Mouse (Mus musculus) left cerebral cortex, adult 18-20 months (tissue): ENCODE measurements around the gene Tox2. TPM values are rescaled to one million over a fixed set of nuclear protein-coding genes. Genes with fewer than 3 reads are reported as not detected.

Experiments used
- DNase-seq, 2 experiments: peaks; one replicate each; pipeline ENCODE4 v3.0.0; 2021 to 2022; ENCODE audit warnings: low spot score in 2 of 2, mixed read lengths in 1 of 2
- total RNA-seq, 2 experiments: library from RNA; stranded (reverse); gene quantifications; 2 replicates each; pipeline ENCODE4 v1.2.3; 2021

The Tox2 gene
- total RNA-seq, 2 experiments from 2014 or later, result 28.0 to 32.5 TPM

DNA sequence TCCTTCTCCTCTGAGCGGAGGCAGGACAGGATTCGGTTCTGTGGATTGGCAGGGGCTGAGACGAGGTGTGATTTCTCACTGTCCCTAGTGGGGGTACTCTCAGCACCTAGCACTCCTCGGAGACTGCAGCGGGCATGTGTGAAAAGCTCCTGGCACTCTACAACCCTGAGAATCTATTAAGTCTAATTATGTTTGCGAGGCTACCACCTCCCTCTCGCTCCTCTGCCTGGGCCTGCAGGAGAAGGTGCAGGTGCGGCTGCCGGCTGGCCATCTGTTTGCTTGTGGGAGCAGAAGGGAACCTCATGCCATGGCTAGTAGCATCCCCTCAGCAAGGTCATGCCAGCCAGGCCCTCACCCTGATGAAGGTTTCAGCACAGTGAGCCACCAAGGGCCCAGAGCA lies 100.1 kb downstream of the Tox2 start:
- no peak for DNase-seq

DNA sequence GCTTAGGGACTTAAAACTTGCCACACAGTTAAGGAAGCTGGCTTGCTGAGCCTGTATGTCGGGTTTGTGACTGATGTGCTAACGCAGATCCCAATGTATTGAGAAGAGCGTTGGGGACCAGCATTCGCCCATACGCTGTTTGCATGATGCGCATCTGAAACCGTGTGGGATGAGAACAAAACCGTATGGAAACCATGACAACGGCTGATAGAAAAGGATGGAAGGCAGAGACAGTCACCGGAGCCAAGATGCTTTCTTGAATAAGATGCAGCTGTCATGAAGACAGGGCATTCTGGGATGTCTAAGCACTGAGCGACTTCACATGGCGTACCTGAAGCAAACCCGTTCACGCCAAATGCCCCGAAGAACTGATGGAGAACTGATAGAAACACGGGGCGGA lies 106.5 kb downstream of the Tox2 start:
- DNase-seq, result peak in 1 of 2 experiments; percentile 43

DNA sequence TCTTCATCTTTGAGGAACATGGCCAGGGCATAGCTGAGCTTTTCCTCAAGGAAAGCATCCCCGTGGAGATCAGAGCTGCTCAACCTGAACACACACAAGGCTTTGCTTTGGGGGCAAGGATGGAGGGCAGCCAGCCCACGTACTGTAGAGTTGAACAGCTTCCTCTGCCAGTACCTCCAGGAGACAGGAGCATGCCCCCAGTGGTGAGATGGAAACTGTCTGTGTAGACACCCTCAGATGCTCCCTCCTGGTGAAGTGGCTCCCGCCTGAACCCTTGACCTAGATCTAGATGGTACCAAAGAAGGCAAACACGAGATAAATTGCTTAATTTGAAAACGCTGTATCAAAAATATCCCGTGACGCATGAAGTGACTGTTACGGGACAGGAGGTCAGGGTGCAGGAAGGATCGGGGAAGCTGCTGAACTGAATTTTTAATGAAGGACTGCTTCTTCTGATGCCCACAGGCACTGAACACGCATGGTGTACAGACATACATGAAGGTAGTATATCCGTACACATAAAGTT lies 107.3 kb downstream of the Tox2 start:
- no peak for DNase-seq

DNA sequence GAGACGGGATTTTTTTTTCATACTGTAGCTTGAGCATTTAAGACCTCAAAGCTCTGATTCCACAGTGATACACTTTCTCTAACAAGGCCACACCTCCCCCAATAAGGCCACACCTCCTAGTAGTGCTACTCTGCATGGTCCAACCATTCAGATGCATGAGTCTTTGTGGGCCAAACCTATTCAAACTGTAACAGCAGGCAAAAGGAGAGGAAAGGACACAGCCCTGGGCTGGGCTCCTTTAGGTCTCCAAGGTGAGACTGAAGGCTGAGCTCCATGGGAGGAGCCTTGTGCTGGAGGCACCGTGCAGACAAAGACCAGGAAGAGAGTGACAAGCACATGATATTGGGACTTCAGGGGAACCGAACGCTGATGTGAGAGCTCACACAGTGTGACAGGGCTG lies 114.4 kb downstream of the Tox2 start:
- DNase-seq, result no peak

DNA sequence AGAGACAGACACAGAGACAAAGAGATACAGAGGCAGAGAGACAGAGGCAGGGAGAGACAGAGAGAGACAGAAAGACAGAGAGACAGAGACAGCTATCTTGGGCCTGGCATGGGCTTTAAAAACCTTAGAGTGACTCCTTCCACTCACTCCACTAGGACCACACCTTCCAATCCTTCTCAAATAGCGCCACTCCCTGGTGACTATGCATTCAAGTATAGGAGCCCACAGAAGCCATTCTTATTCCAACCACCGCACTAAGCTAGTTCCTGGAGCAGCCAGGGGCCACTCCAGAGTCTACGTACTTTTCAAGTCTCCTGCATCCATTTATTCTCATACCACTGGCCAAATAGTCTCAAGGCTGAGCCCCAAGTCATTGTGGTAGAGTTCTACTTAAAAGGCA lies 115.9 kb downstream of the Tox2 start:
- DNase-seq, result no peak

DNA sequence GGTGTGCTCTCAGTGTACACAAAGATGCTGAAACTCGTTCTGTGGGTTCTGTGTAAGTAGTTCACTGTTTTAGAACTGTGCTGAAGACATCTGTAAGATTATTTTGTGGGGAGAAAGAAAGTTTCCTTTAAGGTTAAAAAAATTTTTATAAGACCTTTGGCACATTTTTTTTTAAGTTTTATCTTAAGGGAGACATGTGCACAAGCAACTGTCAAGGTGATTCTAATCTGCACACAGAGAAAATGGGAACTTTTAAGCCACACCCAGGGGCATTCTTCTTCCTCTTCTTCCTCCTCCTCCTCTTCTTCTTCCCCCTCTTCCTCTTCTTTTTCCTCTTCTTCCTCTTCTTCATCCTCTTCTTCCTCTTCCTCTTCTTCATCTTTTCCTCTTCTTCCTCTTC lies 120.2 kb downstream of the Tox2 start:
- DNase-seq, result no peak

DNA sequence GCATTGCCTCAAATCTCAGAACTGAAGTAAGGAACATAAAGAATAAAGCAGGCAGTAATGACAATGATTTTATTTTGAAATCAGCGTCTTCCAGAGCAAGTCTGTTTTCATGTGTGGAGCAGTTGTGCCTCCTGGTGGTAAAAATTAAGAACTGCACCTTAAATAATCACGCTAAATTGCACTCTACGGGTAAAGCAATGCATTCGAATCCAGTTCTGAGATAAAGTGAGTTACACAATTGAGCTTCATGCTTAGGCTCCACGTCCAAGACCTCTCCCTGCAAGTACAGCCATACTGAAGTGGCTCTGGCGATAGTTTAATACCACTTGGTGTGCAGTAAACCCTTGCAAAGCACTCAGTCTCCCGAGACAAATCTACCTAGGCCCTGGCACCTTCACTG lies 127.8 kb downstream of the Tox2 start:
- peak; percentile 47 to 54 for DNase-seq

DNA sequence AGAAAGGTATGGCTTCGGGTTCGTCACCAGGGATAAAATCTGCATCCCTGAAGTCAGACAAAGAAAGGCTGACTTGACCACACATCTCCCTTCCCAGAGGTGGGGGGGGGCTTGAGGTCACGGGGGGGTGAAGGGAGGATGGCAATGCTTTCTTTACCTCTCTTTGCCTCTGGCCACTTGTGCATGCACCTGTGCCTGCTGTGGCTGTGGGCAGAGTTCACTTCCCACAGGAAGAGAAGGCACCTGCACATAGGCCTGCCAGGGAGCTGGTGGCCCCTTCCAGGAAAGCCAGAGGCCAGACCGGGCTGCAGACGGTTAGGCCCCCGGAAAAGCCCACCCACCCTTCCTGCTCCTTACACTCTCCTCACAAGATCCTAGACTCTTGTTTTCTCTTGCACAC lies 128.5 kb downstream of the Tox2 start:
- no peak for DNase-seq

DNA sequence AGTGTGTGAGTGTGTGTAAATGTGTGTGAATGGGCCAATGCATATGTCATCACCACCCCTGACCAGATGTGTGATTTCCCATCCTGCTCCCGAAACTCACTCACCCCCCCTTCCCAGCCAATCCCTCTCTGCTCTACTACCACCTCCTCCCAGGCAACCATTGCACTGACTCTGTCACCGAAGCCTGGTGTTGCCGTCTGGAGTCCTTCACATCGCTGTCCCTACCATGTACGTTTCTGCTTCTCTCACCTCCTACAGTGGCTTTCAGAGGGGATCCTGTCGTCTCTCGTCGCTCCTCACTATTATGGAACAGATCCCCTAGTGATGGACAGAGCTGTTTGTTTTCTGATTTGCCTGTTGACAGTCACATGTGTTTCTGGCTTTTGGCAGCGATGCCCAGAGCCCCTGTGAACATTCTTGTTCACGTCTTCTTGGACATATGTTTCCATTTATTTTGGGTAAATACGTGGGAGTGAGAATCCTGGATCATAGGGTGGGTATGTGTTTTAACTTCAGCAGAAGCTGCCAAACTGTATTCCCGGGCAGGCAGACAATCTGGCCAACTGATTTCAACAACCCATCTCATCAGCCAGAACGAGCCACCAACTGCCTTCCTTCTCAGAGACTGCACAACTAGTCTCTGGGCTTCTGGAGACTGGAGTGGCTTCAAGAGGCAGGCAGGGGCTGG lies 129.6 kb downstream of the Tox2 start:
- peak; percentile 34 to 48 for DNase-seq

DNA sequence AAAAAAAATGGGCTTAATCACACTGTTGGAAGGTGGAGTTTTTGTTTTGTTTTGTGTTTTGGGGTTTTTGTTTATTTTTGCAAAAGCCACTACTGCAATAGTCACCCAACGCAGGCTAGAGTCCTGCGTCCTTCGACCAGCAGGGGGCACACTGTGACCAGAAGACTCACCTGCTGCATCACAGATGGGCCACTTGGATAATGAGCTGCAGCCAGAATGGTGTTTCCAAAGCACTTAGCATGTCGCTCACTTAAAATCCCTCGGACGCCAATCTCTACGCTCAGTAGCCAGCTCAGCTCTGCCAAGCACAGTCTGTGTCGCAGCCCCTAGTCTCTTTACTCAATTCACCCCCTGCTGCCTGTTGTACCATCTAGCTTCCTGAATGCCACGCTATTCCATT lies 137.3 kb downstream of the Tox2 start:
- DNase-seq, result peak; percentile 54 to 64

DNA sequence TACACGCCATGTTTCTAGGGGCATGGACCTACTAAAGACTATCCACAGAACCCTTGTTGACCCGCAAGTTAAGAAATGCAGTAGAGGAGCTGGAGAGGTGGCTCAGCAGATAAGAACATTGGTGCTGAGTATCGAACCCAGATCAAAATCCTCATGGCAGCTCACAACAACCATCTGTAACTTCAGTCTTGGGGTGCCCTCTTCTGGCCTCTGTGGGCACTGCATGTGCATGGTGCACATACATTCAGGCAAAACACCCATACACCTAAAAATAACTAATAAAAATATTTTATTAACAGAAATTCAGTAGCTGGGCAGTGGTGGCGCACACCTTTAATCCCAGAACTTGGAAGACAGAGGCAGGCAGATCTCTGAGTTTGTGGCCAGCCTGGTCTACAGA lies 140.7 kb downstream of the Tox2 start:
- DNase-seq, result peak in 1 of 2 experiments; percentile 34

DNA sequence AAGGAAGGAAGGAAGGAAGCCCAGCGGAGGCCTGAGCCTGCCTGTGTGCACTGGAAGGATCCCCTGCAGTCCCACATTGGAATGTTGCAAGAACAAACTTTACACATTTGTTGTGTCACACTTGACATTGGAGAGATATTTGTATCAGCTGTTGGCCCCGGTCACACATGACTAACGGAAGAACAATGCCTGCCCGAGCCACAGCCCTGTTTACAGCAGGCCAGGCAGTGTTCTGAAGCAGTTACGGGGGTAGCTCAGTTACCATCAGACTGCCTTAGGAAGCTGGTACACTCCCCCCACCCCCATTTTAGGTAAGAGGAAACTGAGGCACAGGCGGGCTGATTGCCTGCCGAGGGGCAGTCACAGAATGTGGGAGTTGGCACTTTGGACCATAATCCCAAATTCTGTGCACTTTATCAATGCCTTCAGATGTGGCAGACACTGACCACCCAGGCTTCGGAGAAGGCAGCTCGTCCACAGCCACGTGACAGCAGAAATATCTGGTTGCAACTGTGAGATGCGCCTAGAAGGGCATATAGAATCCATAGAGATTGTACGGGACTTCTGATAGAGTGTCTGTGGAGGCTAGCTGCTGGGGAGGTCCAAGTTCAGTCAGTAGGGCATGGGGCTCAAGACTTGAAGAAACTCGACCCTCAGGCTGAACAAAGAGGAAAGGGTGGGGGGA lies 142.2 kb downstream of the Tox2 start:
- no peak for DNase-seq

DNA sequence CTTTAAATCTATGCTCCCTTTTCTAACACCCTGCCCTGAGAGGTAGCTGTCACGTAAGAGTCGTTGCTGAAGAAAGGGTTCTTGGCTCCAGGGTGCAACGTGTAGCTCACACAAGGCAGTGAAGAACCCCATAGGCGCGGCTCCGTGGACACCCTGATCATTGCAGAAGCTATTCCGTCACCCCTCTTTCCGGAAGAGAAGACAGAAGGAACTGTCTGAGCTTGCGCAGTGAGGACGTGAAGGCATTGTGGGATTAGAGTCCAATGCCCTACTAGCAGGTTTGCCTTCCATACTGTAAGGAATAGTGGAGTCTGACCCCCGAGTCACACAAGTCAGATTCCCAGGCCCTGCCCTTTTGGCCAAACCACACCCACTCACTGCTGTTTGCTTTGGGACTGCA lies 143.6 kb downstream of the Tox2 start:
- no peak for DNase-seq

DNA sequence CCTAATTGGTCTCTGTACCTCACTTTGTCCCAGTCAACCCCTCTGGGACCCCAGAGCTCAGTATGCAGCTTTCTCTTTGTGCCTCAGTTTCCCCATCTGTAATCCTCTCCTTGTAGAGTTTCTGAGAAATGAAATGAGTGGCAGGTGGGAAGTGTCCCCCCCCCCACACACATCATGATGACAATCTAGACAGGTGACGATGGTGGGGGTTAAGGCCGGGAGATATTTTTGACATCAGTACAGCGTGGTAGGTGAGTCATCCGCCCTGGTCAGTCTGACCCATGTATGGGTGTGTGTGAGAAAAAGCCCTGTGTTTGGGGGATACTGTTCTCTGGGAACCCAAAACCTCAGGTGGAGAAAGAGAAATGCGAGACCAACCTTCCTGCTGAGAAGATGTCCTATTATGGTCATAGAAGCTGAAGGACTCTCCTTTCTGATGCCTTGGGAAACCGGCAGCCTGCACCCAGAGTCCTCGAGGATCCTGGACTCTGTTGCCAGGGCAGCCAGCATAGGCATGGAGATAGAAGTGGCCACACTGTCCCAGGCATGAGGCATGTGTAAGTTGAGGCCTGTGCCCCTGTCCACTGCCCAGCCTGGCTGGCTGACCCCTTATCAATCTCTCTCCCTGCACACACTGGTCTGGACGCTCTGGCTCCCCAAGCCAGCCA lies 144.7 kb downstream of the Tox2 start:
- no peak for DNase-seq

DNA sequence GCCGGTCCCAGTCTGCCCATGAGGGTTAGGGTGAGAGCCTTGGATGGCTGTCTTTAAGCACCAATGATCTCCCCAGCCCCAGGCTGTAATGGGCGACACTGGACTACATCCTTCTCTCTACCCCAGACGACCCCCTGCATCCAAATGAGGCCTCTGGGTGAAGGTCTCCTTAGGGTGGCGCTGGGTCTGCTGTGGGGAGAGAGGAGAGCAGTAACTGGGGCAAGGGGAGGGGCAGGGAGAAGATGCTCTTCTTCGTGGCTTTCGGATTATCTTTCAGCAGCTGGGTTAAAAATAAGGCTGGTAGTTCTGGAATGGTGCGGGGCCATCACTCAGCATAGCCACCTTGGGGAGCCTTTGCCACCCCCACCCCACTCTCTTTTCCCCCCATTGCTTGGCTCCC lies 145.8 kb downstream of the Tox2 start:
- no peak for DNase-seq

DNA sequence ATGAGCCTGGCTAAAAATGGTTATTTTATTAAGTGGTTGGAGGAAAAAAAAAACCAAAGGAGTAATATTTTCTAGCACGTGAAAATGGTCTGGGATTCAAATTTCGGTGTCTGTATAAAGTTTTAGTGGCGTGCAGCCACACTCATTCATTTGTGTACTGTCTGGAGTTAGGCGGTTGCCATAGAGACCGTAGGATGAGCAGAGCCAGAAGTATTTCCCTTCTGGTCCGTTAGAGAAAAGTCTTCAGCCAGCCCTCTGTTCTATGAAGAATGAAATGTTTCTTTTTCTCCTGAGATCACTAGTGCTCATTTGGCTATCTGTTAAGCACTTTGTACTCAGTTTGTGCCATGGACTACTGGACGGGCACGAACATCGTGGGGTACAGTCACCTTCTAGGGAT lies 146.5 kb downstream of the Tox2 start:
- no peak for DNase-seq

DNA sequence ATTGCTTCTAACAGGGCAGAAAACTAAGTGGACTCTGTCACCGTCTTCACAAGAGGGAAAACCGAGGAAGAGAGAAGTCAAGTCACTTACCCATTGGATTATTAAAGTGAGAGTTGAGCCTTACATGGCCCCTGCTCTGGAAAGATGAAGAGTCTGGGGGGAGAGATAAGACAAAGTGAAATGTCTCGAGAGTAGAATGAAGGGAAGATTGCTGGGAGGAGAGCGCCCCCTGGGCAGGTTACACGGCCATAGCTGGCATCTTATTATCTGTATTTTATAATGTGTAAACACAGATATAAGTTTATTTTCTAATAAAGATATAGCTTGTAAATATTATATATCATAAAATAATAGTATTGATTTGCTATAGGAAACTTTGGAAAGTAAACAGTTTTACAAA lies 147.5 kb downstream of the Tox2 start:
- no peak for DNase-seq

DNA sequence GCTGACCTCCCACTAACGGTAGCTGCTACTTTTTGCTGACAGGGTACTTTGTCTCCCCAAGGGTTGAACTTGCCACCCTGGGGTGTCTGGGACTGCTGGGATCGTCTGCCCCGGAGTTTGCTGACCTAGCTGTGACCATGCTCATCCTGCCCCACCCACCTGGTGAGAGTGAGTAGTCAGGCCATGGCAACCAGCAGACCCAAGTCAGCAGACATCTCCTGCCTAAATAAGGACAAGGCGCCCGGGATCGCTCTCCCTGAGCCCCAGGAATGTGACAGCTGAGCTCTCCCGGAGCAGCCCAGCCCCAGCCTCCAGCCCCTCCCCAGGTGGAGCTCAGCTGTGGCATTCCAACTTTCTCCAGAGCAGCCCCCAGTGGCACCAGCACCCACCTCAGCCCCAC lies 150.8 kb downstream of the Tox2 start:
- DNase-seq, result no peak

DNA sequence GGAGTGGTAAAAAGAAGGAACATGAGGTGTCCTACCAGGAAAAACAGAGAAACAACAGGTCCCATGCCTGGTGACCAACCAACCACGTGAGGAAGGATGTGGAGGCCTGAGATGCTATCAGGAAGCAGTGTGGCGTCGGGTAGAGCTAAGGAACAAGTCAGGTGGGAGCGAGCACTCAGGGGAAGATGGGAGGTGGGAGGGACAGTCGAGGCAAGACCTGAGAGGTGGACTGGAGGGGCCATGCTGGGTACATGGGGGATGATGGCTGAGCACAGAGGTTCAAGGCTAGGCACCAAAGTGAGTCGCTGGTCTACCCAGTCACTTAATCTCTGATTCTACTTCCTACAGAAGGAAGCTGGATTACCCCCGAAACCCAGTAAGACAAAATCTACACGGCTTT lies 152.7 kb downstream of the Tox2 start:
- no peak for DNase-seq

DNA sequence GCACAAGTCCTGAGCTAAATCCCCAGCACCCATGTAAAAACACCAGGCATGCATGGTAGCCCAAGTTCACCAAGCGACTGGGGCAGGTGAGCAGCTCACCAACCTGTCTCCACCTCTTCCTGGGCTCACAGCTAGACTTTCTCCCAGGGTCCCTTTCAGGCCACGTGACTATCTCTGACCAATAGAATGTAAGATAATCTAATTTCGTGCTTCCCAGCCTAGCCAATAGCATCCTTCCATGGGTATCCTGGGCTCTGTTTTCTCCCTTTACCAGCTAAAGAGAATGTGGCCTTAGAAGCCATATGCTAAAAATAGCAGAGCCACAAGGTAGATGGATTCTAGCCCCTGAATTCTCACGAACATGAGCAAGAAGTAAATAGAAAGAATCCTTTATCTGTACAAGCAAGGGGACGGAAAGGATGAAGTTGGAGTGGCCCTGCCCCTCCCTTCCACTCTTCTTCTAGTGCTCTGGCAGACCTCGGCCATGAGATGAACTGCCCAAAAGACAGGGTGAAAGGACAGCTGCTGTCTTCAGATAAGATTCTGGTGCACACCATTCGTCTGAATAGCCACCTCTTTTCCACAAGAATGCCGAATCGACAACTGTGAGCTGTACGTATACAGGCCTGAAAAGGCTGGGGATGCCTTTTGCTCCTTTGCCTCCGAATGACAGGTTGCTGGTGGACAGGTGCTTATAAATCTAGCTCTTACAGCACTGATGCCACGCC lies 153.4 kb downstream of the Tox2 start:
- DNase-seq, result no peak

DNA sequence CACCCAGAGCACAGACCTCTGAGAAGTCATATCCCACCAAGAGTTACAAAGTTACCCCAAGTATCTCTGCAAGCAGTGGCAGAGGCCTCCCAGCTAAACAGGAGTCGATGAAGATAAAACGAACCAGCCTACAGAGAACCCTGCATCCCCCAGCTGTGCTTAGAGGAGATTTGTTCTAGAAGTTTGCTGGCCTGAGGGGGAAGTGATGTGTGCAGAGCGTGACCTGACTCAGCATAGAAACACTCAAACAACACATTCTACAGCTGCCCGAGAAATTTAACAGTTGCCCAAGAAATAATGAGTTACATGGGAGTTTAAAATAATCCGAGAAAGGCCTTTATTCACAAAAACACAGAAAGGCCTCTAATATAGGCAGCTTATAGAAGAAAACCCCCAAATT lies 155.7 kb downstream of the Tox2 start:
- DNase-seq, result no peak

DNA sequence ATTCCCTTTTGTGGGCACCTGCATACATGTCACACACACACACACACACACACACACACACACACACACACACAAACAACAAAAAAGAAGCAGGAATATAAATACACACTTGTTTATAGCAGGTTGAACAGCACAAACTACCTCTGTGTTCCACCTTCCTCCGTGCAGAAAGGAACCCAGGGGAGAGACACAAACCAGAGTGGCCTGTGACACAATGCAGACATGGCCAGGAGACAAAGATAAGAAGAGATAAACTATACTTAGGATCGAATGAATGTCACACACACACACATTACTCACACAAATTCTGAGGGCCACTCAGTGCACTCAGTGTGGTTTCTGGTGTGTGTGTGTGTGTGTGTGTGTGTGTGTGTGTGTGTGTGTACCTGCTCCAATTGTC lies 156.3 kb downstream of the Tox2 start:
- DNase-seq, result no peak
